Mouse (Mus musculus): Measurements from ENCODE around the gene Kcnh3.

Kcnh3 gene

DNA sequence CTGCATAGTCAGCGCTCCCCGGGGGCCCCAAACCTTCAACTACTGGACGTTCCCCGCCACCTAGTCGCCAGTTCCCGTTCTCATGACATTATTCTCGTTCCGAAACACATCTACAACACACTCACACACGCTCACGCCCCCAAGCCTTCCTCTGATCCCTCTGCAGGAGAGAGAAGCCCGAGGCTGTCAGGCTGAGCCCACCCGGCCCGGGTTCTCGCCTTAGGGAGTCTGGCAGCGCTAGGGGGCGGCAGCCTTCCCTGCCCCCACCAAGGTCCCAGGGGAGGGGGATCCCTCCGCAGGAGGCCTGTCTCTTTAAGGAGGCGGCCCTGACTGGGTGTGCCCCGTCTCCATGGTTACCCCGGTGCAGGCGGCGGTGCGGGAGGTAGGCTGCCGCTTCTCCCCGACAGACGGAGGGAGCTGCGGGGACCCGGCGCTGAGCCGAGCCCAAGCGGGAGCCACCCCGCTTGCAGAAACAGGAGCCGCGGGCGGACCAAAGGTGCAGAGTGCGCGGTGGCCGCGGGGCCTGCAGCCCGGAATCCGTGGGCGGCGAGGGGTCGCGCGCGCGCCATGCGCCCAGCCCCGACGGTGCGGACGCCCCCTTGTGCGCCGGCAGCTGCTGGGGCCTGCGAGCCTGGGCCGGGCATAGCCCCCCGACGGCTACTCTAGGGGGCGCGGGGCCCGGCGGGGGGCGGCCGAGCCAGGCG lies at the start of gene Kcnh3:
Kcnh3 (plus strand) TSS at position 654 of the 704 bp plus-strand sequence.
- DNase-seq (ENCODE audit: low spot score): peak; percentile 10

GRCm38 (mm10) chr15:99179639-99180038 lies 45.0 kb upstream of the Kcnh3 start:
- no peak for DNase-seq (ENCODE audit: low spot score)

DNA sequence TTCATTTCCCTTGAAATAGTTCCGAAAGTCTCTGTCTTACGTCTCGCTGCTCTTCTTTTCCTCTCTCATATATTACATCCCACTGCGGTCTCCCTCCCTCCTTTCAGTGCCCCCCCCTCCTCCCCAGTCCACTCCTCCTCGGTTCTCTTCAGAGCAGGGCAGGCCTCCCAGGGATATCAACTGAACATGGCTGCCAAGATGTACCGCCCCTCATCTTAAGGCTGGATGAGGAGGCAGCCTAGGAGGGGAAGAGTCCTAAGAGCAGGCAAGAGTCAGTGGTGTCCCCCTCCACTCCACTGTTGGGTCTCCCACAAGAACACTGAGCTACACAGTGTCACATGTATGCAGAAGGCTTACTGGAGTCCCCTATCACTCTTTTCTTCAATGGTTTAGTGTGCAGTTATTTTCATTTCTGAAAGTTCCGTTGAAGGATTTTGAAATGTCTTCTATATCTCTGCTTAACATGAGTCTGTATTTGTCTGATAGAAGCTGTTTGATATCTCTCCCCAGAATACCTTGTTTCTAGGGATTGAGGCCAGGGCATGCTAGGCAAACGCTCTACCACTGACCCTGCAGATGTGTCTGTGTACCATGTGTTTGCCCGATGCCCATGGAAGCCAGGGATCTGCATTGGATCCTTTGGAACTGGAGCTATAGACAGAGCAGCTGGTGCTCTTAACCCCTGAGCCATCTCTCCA lies 40.3 kb upstream of the Kcnh3 start:
- DNase-seq (ENCODE audit: low spot score): peak; percentile 24

DNA sequence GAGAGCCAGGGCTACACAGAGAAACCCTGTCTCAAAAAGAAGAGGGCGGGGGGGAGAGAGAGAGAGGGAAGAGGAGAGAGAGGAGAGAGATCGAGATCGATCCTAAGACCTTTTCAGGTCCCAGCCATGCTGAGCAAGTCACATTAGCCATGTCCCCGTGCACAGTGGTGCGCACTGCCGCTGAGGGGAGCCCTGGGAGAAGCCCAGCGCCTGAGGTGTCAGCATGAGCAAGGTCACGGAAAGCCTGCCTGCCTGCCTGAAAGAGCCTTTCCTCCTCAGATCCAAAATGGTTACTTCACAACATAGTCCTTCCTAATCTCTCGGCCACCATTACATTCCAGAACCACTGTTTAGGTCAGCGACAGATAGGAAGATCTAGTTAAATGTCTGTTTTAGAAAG lies 30.3 kb upstream of the Kcnh3 start:
- no peak for DNase-seq (ENCODE audit: low spot score)

GRCm38 (mm10) chr15:99195043-99195442 lies 29.6 kb upstream of the Kcnh3 start:
- DNase-seq (ENCODE audit: low spot score): no peak

DNA sequence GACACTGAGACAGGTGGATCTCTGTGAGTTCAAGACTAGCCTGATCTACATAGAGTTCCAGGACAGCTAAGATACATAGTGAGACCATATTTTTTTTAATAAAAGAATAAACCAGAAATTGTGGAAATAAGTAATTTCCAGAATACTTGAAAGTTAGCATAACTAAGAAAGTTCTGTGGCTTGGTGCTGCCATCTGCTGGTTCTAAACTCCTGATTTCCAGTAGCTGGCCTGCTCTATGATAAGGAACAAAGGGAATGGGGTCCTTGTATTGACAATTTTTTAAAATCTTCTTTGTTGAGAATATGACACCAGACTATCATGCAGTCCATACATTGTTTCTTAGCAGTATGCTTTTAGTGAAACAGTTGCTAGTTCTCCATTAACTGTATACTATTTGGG lies 25.9 kb upstream of the Kcnh3 start:
- peak; percentile 16 for DNase-seq (ENCODE audit: low spot score)

- DNase-seq (ENCODE audit: low spot score): no peak
Observed at GRCm38 (mm10) chr15:99205959-99206358, 18.7 kb upstream of the Kcnh3 start.

DNA sequence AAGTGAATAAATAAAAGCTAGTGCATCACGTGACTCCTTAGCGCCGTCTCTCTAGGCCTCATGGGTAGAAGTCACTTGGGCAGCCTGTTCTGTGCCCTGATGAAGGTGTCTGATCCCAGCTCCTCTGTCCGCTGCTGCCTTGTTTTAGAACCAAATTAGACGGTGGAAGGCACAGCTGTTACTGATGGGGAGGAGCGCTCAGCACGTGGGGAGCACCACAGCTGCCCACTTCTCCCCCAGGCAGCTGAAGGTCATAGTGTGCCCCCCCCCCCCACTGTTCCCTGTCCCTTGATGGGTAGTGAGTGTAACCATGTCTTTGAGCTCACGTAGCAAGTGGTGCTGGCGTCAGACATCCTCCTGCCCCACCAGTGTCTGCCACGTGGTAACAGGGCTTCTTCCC lies 11.5 kb upstream of the Kcnh3 start:
- no peak for DNase-seq (ENCODE audit: low spot score)

- DNase-seq (ENCODE audit: low spot score): no peak
Observed at GRCm38 (mm10) chr15:99214941-99215340, 9.7 kb upstream of the Kcnh3 start.

DNA sequence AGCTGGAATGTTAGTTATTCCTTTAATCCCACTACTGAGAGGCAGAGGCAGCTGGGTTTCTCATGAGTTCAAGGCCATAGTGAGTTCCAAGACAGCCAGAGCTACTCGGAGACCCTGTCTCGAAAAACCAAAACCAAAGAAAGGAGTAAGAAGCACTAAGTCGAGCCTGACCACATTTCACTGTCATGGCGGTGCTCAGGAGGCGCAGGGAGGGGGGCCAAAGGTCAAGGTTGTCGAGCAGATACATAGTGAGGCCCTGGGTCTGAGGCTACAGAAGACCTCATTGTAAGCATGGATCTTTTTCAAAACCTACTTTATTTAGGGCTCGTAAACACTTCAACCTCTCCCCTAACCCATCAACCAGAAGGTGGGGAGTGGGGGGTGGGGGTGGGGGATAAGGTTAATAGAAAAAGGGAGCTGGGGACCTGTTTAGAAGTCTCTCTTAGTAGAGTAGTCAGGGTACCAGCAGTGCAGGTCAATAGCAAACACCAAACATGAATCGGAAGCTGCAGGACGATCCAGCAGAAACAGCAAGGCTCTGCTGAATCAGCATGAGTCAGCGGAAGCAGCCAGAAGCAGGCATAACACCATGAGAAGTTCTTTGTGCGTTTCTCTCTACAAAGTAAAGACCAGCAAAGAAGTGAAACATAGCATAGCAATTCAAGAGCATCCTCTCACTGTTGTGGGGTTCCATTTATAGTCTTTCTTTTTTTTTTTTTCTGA lies 8.8 kb upstream of the Kcnh3 start:
- DNase-seq (ENCODE audit: low spot score): peak; percentile 40

DNA sequence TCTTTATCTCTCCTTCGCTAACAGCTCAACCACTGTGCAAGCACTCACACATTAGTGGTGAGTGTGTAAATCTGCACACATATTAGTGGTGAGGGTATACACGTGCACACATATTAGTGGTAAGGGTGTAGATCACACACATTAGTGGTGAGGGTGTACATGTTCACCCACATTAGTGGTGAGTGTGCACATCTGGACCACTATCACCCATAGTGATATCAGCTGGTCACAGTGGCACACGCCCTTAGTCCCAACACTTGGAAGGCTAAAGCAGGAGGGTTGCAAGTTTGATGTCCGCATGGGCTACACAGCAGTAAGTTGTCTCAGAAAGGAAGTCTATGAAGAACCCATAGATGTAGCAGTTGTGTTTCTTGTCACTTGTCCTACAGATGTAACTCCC lies 7.0 kb upstream of the Kcnh3 start:
- DNase-seq (ENCODE audit: low spot score): no peak

GRCm38 (mm10) chr15:99221315-99221952 lies 3.2 kb upstream of the Kcnh3 start:
- no peak for DNase-seq (ENCODE audit: low spot score)

- DNase-seq (ENCODE audit: low spot score): no peak
Observed at GRCm38 (mm10) chr15:99222794-99223584, 1.7 kb upstream of the Kcnh3 start.

DNA sequence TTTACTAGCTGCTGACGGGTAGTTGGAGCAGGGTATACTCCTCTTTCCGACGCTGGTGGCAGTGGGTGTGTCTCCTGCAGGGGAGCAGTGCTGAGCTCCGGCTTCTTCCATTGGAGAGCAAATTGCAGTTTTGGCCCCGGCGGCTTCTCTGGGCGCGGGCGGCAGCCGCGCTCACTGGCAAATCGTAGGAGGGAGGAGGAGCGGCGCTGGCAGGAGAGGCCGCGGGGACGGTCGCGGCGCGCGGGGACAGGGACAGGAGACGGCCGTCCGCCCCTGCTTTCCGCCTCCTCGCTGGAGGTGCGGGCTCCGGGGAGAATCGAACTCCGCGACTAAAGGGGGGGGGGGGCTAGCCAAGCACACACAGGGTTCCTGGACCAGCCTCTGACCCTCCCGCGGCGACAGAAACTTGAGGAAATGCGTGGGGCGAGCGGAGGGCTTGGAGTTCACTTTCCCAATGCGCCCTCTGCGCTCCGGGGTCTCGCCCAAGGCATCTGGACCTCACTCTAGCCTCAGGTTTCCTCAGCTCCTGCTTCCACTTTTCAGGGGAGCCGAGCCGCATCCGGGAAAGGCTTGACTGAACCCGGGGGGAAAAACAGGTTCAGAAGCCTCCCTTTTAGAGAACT lies 965 bp upstream of the Kcnh3 start:
- no peak for DNase-seq (ENCODE audit: low spot score)

DNA sequence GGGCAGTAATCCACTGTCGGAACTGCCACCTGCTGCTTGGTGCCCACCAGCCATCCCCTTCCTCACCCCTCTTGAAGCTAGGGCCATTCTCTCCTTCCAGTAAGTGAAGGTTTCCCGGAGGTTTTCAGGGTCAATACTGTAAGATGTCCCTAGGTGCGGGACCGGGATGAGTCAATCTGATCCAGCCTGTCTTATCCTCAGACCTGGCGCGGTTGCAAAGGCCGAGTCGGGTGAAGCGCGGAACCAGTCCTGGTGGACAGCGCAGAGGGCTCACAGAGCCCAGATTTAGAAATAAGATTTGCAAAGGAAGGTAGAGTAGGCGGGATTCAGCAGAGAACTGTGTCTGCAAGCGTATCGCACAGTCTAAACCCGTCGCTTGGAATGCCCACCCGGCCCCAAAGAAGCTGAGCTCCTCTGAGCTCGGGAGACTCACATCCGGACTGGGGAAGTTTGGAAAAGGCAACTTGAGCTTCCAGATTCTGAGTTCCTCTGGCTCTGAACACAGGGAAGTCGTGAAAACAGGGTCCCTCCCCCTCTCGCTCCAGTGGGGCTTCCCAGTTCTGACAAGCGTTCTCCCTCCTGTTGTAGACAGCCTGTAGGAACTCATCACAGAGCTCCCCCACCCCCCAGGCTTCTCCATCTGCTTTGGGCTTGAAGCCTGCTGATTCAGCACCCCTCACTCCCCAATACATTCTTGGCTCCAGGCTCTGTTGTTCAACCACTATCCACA lies 585 bp downstream of the Kcnh3 start:
- DNase-seq (ENCODE audit: low spot score): no peak

DNA sequence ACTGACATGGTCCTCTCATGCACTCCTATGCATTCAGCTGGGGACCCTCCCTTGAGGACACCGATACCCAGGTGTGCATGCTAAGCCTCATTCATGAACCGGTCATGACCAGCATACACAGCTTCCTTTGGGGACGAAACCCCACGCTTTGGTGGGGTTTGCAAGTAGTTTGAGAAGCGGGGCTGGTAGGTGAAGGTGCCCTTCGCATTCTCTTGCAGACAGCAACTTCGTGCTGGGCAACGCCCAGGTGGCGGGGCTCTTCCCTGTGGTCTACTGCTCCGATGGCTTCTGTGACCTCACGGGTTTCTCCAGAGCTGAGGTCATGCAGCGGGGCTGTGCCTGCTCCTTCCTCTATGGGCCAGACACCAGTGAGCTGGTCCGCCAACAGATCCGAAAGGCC lies 1.4 kb downstream of the Kcnh3 start:
- DNase-seq (ENCODE audit: low spot score): no peak

- DNase-seq (ENCODE audit: low spot score): no peak
Observed at GRCm38 (mm10) chr15:99231998-99232397, 7.3 kb downstream of the Kcnh3 start.

- DNase-seq (ENCODE audit: low spot score): no peak
Observed at GRCm38 (mm10) chr15:99233719-99234118, 9.1 kb downstream of the Kcnh3 start.

DNA sequence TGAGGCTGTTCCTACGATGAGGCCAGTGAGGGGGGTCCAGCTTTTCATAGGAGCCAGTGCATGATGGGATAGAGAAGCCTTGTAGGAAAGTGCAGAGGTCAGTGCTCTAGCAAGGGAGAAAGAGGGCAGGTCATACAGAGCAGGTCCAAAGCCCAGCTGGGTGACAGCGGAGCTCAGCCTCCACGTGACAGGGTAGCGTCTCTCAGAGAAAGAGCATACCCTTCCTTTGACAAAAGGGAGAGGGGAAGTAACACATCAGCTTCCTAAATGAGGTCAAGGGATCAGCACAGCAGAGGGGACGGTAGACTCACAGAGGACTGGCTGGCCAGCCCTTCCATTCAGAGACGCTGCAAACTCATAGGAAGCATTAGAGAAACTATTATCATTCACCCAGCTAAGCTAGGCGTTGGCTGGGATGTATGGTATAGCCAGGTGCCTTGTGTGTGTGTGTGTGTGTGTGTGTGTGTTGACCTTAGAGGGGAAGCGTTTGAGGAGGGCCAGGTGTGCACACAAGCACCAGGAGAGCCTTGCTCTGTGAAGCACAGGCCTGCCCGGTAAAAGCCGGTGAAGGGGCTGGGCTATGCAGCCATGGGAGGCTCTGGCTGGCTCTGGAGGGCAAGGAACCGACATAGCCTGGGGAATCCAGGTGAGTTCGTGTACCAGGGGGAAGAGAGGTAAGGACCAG lies 9.8 kb downstream of the Kcnh3 start:
- no peak for DNase-seq (ENCODE audit: low spot score)

DNA sequence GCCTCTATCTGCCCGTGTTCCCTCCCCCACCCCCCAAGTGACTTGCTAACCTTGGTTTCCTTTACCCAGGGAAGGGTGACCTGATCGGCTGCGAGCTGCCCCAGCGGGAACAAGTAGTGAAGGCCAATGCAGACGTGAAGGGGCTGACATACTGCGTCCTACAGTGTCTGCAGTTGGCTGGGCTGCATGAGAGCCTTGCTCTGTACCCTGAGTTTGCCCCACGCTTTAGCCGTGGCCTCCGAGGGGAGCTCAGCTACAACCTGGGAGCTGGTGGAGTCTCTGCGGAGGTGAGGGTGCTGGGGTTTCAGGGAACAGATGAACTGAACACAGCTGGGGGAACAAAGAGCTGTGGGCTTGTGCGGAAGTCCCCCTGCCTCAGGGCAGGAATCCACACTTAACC lies 13.3 kb downstream of the Kcnh3 start:
- DNase-seq (ENCODE audit: low spot score): no peak
